9 mouse cellular contexts compared by ENCODE assay signal in genomic region chr9:43339614-43340020, GRCm38 (mm10). TPM values are rescaled to one million over a fixed set of nuclear protein-coding genes. Genes with fewer than 3 reads are reported as not detected.
DNase-seq lines count a peak whose midpoint lies in the region; ATAC-seq and TF ChIP-seq lines count a peak whose summit lies in the region.
"Had no signal": no experiment of that assay in that cellular context is flagged by ENCODE, and none has a peak within 500 bp of the region (broad histone marks: within the 10 kb centered on the region; RNA-seq: fewer than 3 reads in every experiment).

No protein-coding gene starts in this region.

- no peak overlapping the region for H3K27ac ChIP-seq in kidney, embryonic 16.5 days (ENCODE audit: low read length)
- no peak overlapping the region for H3K27ac ChIP-seq in liver, adult 2 months (replicated peaks; ENCODE audit: insufficient read depth, low read depth, low read length)
- no peak overlapping the region for H3K27ac ChIP-seq in neural tube, embryonic 13.5 days (replicated peaks)
- H3K27ac ChIP-seq: embryonic facial prominence, embryonic 15.5 days had no signal

- H3K4me1 ChIP-seq in kidney, embryonic 16.5 days (ENCODE audit: insufficient read depth, low read length): 0 out of 2 replicates have a peak, but pooled peaks cover 4% of the 10 kb centered on the region
- H3K4me1 ChIP-seq in liver, adult 2 months (ENCODE audit: control insufficient read depth, insufficient read depth, low read length): no peaks in the 10 kb centered on the region
- H3K4me1 ChIP-seq in neural tube, embryonic 13.5 days (replicated peaks): peaks cover 19% of the 10 kb centered on the region
- H3K4me1 ChIP-seq: embryonic facial prominence, embryonic 15.5 days had no signal

- DNase-seq in urinary bladder, postnatal 14 days (ENCODE audit: low spot score): peak; percentile 72
- DNase-seq in urinary bladder, postnatal 10 days (ENCODE audit: low spot score): no peak
- peak; percentile 82 to 86 for DNase-seq in cerebellum, postnatal 25 days
- DNase-seq in frontal cortex, postnatal 25 days (ENCODE audit: low spot score in 2 of 2): peak; percentile 78 to 85
- peak; percentile 24 for DNase-seq in liver, adult 2 months (ENCODE audit: extremely low read depth, low read depth, low spot score)
- peak; percentile 46 to 52 for DNase-seq in thymus, adult 18-20 months

- WGBS in kidney, embryonic 16.5 days: 0% methylated on average over 2 of the region's 2 CpGs
- 0% methylated on average over 2 of the region's 2 CpGs for WGBS in liver, adult 2 months
- 0% methylated on average over 2 of the region's 2 CpGs for WGBS in neural tube, embryonic 13.5 days

- ATAC-seq in kidney, embryonic 16.5 days (ENCODE audit: low FRiP score, low TSS enrichment): 0 out of 2 replicates have a peak, but pooled peaks have one; percentile 12
- peak; percentile 70; the same call in 1 of the 2 replicates for ATAC-seq in neural tube, embryonic 13.5 days (ENCODE audit: low read depth)

- no peaks in the 10 kb centered on the region for H3K79me2 ChIP-seq in liver, adult 2 months (ENCODE audit: control insufficient read depth, insufficient read depth, low read length)

- TF ChIP-seq POLR2A in liver, adult 2 months (IDR thresholded peaks at IDR 0.05; ENCODE audit: extremely low read depth, insufficient read depth, low read length): no peak

- no peak overlapping the region for H3K4me3 ChIP-seq in kidney, embryonic 16.5 days (ENCODE audit: low read length)
- H3K4me3 ChIP-seq in liver, adult 2 months (ENCODE audit: insufficient read depth, low read depth, low read length): no peak overlapping the region
- no peak overlapping the region for H3K4me3 ChIP-seq in neural tube, embryonic 13.5 days
- H3K4me3 ChIP-seq: embryonic facial prominence, embryonic 15.5 days had no signal

- no peak overlapping the region for H3K9ac ChIP-seq in kidney, embryonic 16.5 days (replicated peaks; ENCODE audit: low read length)
- no peak overlapping the region for H3K9ac ChIP-seq in liver, adult 2 months (ENCODE audit: low read depth, low read length)
- H3K9ac ChIP-seq in neural tube, embryonic 13.5 days: no peak overlapping the region
- H3K9ac ChIP-seq: embryonic facial prominence, embryonic 15.5 days had no signal

- no peak overlapping the region for H3K4me2 ChIP-seq in kidney, embryonic 16.5 days (replicated peaks; ENCODE audit: low read depth, low read length)
- H3K4me2 ChIP-seq in neural tube, embryonic 13.5 days: no peak overlapping the region
- H3K4me2 ChIP-seq: embryonic facial prominence, embryonic 15.5 days had no signal

- no peaks in the 10 kb centered on the region for H3K36me3 ChIP-seq in kidney, embryonic 16.5 days (ENCODE audit: insufficient read depth, low read length)
- H3K36me3 ChIP-seq in liver, adult 2 months (ENCODE audit: control insufficient read depth, insufficient read depth, low read length): no peaks in the 10 kb centered on the region
- H3K36me3 ChIP-seq in neural tube, embryonic 13.5 days: no peaks in the 10 kb centered on the region
- H3K36me3 ChIP-seq: embryonic facial prominence, embryonic 15.5 days had no signal

- H3K27me3 ChIP-seq in kidney, embryonic 16.5 days (ENCODE audit: insufficient read depth, low read length): peaks cover 6% of the 10 kb centered on the region; the same call in 1 of the 2 replicates
- no peaks in the 10 kb centered on the region for H3K27me3 ChIP-seq in liver, adult 2 months (ENCODE audit: control insufficient read depth, insufficient read depth, low read length)
- 0 out of 2 replicates have a peak, but pooled peaks cover 4% of the 10 kb centered on the region for H3K27me3 ChIP-seq in neural tube, embryonic 13.5 days

- TF ChIP-seq CTCF in liver, adult 2 months (IDR thresholded peaks at IDR 0.05; ENCODE audit: low read depth, low read length): peak; percentile 74

- H3K9me3 ChIP-seq in kidney, embryonic 16.5 days (ENCODE audit: low read length): no peaks in the 10 kb centered on the region
- H3K9me3 ChIP-seq in neural tube, embryonic 13.5 days: no peaks in the 10 kb centered on the region
- H3K9me3 ChIP-seq: embryonic facial prominence, embryonic 15.5 days had no signal

RNA-seq across cellular contexts. Expression of gene Trim29, which starts 29.0 kb away (rescaled TPM):
- polyA plus RNA-seq in kidney, embryonic 16.5 days (2015; fragmentation: Nextera tagmentation; extraction: Ambion mirVana): 1.1 and 2.0 TPM in 2 replicates
- total RNA-seq in liver, adult 2 months (2014; rRNA removed): not detected in 2 replicates
- not detected in 2 replicates for polyA plus RNA-seq in liver, adult 2 months (2012; rRNA removed)
- polyA plus RNA-seq in neural tube, embryonic 13.5 days (2015; fragmentation: Nextera tagmentation; extraction: Ambion mirVana): 0.34 and 0.38 TPM in 2 replicates
